Mouse (Mus musculus) ES-E14 (cell line): ENCODE measurements around the gene Prkcd. TPM values are rescaled to one million over a fixed set of nuclear protein-coding genes. Genes with fewer than 3 reads are reported as not detected.

ENCODE experiments used
- DNase-seq: peaks from one replicate; pipeline ENCODE4 v3.0.0-alpha.2; 2013; ENCODE audit warnings: low read depth, low spot score
- H3K27ac ChIP-seq: 2 replicates; pipeline ENCODE4 v1.5.1; 2012; ENCODE audit warnings: low read depth, mild to moderate bottlenecking, low read length, moderate library complexity, mixed read lengths; ENCODE audit not compliant: poor library complexity, insufficient read depth, severe bottlenecking
- H3K36me3 ChIP-seq: 2 replicates; pipeline ENCODE4 v1.6.1; 2012; ENCODE audit warnings: mild to moderate bottlenecking, low read length, moderate library complexity, mixed read lengths; ENCODE audit not compliant: control insufficient read depth, poor library complexity, insufficient read depth, severe bottlenecking
- H3K4me1 ChIP-seq, 2 experiments: fragments of 150-350 bp in 1 of 2; sonication (generic) in 1 of 2; 2 replicates each; pipeline ENCODE4 v1.6.1; 2012; ENCODE audit warnings: low read length in 2 of 2, mild to moderate bottlenecking in 1 of 2, mixed read lengths in 1 of 2; ENCODE audit not compliant: control insufficient read depth in 2 of 2, insufficient read depth in 2 of 2, poor library complexity in 1 of 2
- H3K4me3 ChIP-seq, 2 experiments: fragments of 150-350 bp in 1 of 2; sonication (generic) in 1 of 2; 2 replicates each; pipeline ENCODE4 v1.5.1; 2012; ENCODE audit warnings: low read length in 2 of 2, low read depth in 1 of 2, mild to moderate bottlenecking in 1 of 2, mixed read lengths in 1 of 2; ENCODE audit not compliant: insufficient read depth in 1 of 2, poor library complexity in 1 of 2, severe bottlenecking in 1 of 2
- H3K9ac ChIP-seq: 2 replicates; pipeline ENCODE4 v1.6.1; 2012; ENCODE audit warnings: low read depth, mild to moderate bottlenecking, low read length, mixed read lengths; ENCODE audit not compliant: poor library complexity, insufficient read depth, severe bottlenecking
- H3K9me3 ChIP-seq: fragments of 150-350 bp; sonication (generic); 2 replicates; pipeline ENCODE4 v1.6.1; 2012; ENCODE audit warnings: low read depth, mild to moderate bottlenecking, low read length; ENCODE audit not compliant: control insufficient read depth, insufficient read depth
- CHD2 ChIP-seq: IDR thresholded peaks from 2 replicates; pipeline ENCODE4 v1.6.1; 2014; ENCODE audit warnings: mild to moderate bottlenecking, low read depth, low read length, inconsistent platforms
- HCFC1 ChIP-seq: IDR thresholded peaks from 2 replicates; pipeline ENCODE4 v1.6.1; 2012; ENCODE audit warnings: low read length, inconsistent platforms, borderline replicate concordance; ENCODE audit not compliant: insufficient read depth
- MAFK ChIP-seq: IDR thresholded peaks from 2 replicates; pipeline ENCODE4 v1.6.1; 2014; ENCODE audit warnings: mild to moderate bottlenecking, low read depth, low read length, inconsistent platforms; ENCODE audit not compliant: insufficient read depth
- ZC3H11A ChIP-seq: IDR thresholded peaks from 2 replicates; pipeline ENCODE4 v1.6.1; 2012; ENCODE audit warnings: low read depth, mild to moderate bottlenecking, inconsistent platforms, low read length, borderline replicate concordance
- ZNF384 ChIP-seq: IDR thresholded peaks from 2 replicates; pipeline ENCODE4 v1.6.1; 2012; ENCODE audit warnings: low read depth, low read length, inconsistent platforms
- in situ Hi-C, 2 experiments: fragments of 600-800 bp; cut with MboI; formaldehyde crosslinking; loops; one replicate each; pipeline ENCODE4 v1.15.1; 2025; ENCODE audit warnings: low sequenced_read_pairs in 2 of 2, inconsistent platforms in 1 of 2; ENCODE audit not compliant: unreplicated experiment in 2 of 2
- total RNA-seq: library from RNA; depleted of rRNA; stranded (reverse); fragments of 300-350 nt; gene quantifications from 2 replicates; pipeline ENCODE4 v1.2.3, GENCODE M21; 2012

The Prkcd gene
- total RNA-seq, 1 experiment: 43.8 TPM

- in situ Hi-C loops: no loop called here
- peaks cover 78% of the 10 kb centered on the region for H3K36me3 ChIP-seq
Observed at GRCm38 (mm10) chr14:30572253-30572652, 53.8 kb downstream of the Prkcd start.

GRCm38 (mm10) chr14:30570303-30570702 lies 55.7 kb downstream of the Prkcd start:
- TF ChIP-seq HCFC1 (no peak), ZNF384 (no peak), CHD2 (no peak), ZC3H11A (no peak), MAFK (no peak)
- Histone ChIP-seq H3K27ac (no peak overlapping the region), H3K4me3 (no peak overlapping the region), H3K36me3 (peaks cover 89% of the 10 kb centered on the region), H3K9ac (no peak overlapping the region), H3K9me3 (no peaks in the 10 kb centered on the region), H3K4me1 (peaks cover 0 to 12% of the 10 kb centered on the region in 2 experiments; a peak in 2 of 4 replicates)
- DNase-seq: no peak
- in situ Hi-C loops: no loop called here

More at GRCm38 (mm10) chr14:30572253-30572652, 53.8 kb downstream of the Prkcd start:
- no peaks in the 10 kb centered on the region for H3K9me3 ChIP-seq
- H3K4me1 ChIP-seq: peaks cover 0 to 16% of the 10 kb centered on the region in 2 experiments; a peak in 2 of 4 replicates
- no peak overlapping the region for H3K4me3 ChIP-seq
- no peak for TF ChIP-seq ZNF384
- TF ChIP-seq MAFK: no peak
- TF ChIP-seq HCFC1: no peak
- TF ChIP-seq CHD2: no peak
- no peak for TF ChIP-seq ZC3H11A
- H3K27ac ChIP-seq: no peak overlapping the region
- DNase-seq: no peak
- no peak overlapping the region for H3K9ac ChIP-seq

GRCm38 (mm10) chr14:30568016-30568415 lies 58.0 kb downstream of the Prkcd start:
- TF ChIP-seq MAFK (no peak), HCFC1 (no peak), CHD2 (no peak), ZC3H11A (no peak), ZNF384 (no peak)
- Histone ChIP-seq H3K9me3 (no peaks in the 10 kb centered on the region), H3K4me3 (no peak overlapping the region), H3K4me1 (peaks cover 4 to 16% of the 10 kb centered on the region in 2 experiments; a peak in 2 of 4 replicates), H3K9ac (no peak overlapping the region), H3K27ac (no peak overlapping the region), H3K36me3 (peaks cover 82% of the 10 kb centered on the region)
- in situ Hi-C loops: no loop called here
- DNase-seq: no peak

GRCm38 (mm10) chr14:30566317-30566716 lies 59.7 kb downstream of the Prkcd start:
- TF ChIP-seq ZNF384 (no peak), MAFK (no peak), CHD2 (no peak)
- H3K27ac ChIP-seq: no peak overlapping the region
- in situ Hi-C loops: no loop called here
- no peaks in the 10 kb centered on the region for H3K9me3 ChIP-seq
- no peak for DNase-seq
- H3K36me3 ChIP-seq: peaks cover 70% of the 10 kb centered on the region
- H3K9ac ChIP-seq: no peak overlapping the region
- H3K4me1 ChIP-seq: peaks cover 4 to 16% of the 10 kb centered on the region in 2 experiments; a peak in 2 of 4 replicates
- no peak overlapping the region for H3K4me3 ChIP-seq

- Histone ChIP-seq H3K9ac (peak overlapping the region; percentile 41; the same call in 1 of the 2 replicates), H3K9me3 (no peaks in the 10 kb centered on the region), H3K4me1 (peaks cover 4 to 20% of the 10 kb centered on the region in 2 experiments; a peak in 2 of 4 replicates), H3K27ac (peak overlapping the region; percentile 81), H3K36me3 (peaks cover 70% of the 10 kb centered on the region), H3K4me3 (no peak overlapping the region)
- DNase-seq: no peak
- in situ Hi-C loops: no loop called here
- TF ChIP-seq MAFK: peak; percentile 97
- no peak for TF ChIP-seq HCFC1
Observed at GRCm38 (mm10) chr14:30564451-30564850, 61.6 kb downstream of the Prkcd start.
